ENCODE assay signal across 21 mouse cellular contexts in the genomic region with DNA sequence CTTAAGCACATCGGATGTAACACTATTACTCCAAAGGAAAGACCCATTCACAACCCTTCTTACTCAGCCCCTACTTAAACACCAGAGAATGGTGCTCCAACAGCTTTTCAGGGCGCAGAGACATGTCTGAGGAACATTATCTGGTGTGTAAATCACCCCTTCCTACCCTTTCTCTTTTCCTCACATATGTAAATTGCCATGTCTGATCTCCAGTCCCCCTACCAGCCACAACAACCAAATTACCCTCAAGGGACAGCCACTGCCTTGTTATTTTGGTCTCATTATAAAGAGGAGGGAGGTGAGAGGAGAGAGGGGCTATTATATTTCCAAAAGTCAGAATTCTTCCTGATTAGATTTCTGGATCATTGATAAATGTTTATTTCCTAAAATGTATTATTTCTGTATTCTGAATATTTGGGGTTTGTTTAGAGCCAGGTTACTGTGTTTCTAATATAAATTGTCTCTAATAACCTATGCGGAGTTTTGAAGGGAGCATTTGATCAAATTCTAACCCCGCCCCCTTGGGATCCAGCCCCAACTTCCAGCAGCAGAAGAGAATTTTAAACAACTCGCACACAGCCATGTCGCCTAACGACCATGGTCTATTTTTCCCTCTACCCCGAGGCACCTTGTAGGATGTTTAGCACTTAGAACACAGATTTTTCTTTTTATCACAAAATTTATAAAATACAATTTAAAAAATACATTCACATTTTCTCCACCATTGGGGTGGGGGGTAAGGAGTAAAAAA. TPM values are rescaled to one million over a fixed set of nuclear protein-coding genes. Genes with fewer than 3 reads are reported as not detected.
DNase-seq lines count a peak whose midpoint lies in the region; ATAC-seq and TF ChIP-seq lines count a peak whose summit lies in the region.
"Had no signal": no experiment of that assay in that cellular context is flagged by ENCODE, and none has a peak within 500 bp of the region (broad histone marks: within the 10 kb centered on the region; RNA-seq: fewer than 3 reads in every experiment).

No protein-coding gene starts in this region.

- H3K36me3 ChIP-seq in forebrain, embryonic 10.5 days (replicated peaks): peaks cover 7% of the 10 kb centered on the region; the same call in 1 of the 2 replicates
- H3K36me3 ChIP-seq in forebrain, postnatal 0 days (ENCODE audit: insufficient read depth): no peaks in the 10 kb centered on the region
- H3K36me3 ChIP-seq in neural tube, embryonic 12.5 days: no peaks in the 10 kb centered on the region
- H3K36me3 ChIP-seq in midbrain, embryonic 12.5 days: no peaks in the 10 kb centered on the region
- H3K36me3 ChIP-seq in neural tube, embryonic 14.5 days (ENCODE audit: control insufficient read depth, insufficient read depth, low read length): no peaks in the 10 kb centered on the region
- H3K36me3 ChIP-seq: embryonic facial prominence, embryonic 13.5 days; heart, embryonic 15.5 days; kidney, embryonic 15.5 days; limb, embryonic 13.5 days; liver, embryonic 13.5 days had no signal

- H3K27ac ChIP-seq in forebrain, embryonic 10.5 days: peak overlapping the region; percentile 62; the same call in 1 of the 2 replicates
- H3K27ac ChIP-seq in forebrain, postnatal 0 days (ENCODE audit: low read depth, low read length): no peak overlapping the region
- no peak overlapping the region for H3K27ac ChIP-seq in neural tube, embryonic 12.5 days
- peak overlapping the region; percentile 70 for H3K27ac ChIP-seq in midbrain, embryonic 12.5 days (replicated peaks)
- no peak overlapping the region for H3K27ac ChIP-seq in neural tube, embryonic 14.5 days (ENCODE audit: low read depth, low read length)
- H3K27ac ChIP-seq: embryonic facial prominence, embryonic 13.5 days; heart, embryonic 15.5 days; kidney, embryonic 15.5 days; limb, embryonic 13.5 days; liver, embryonic 13.5 days had no signal

- WGBS in forebrain, embryonic 10.5 days: 67% methylated on average over 8 of the region's 8 CpGs
- WGBS in forebrain, postnatal 0 days: 29% methylated on average over 8 of the region's 8 CpGs
- WGBS in neural tube, embryonic 12.5 days: 29% methylated on average over 8 of the region's 8 CpGs
- 62% methylated on average over 8 of the region's 8 CpGs for WGBS in midbrain, embryonic 12.5 days
- 19% methylated on average over 8 of the region's 8 CpGs for WGBS in neural tube, embryonic 14.5 days

- TF ChIP-seq CTCF in forebrain, postnatal 0 days (IDR thresholded peaks at IDR 0.05; ENCODE audit: low read depth): no peak

- intact Hi-C loops in left cerebral cortex, postnatal 14 days (cut with DNase I): no loop called here

- no peaks in the 10 kb centered on the region for H3K27me3 ChIP-seq in forebrain, embryonic 10.5 days (ENCODE audit: poor library complexity, severe bottlenecking)
- H3K27me3 ChIP-seq in forebrain, postnatal 0 days (ENCODE audit: insufficient read depth, low read length): no peaks in the 10 kb centered on the region
- peaks cover 11% of the 10 kb centered on the region for H3K27me3 ChIP-seq in neural tube, embryonic 12.5 days (replicated peaks)
- H3K27me3 ChIP-seq in midbrain, embryonic 12.5 days: no peaks in the 10 kb centered on the region
- H3K27me3 ChIP-seq in neural tube, embryonic 14.5 days (ENCODE audit: control insufficient read depth, insufficient read depth, low read length): no peaks in the 10 kb centered on the region
- H3K27me3 ChIP-seq: heart, embryonic 15.5 days; kidney, embryonic 15.5 days; limb, embryonic 13.5 days; liver, embryonic 13.5 days had no signal

- H3K4me3 ChIP-seq in forebrain, embryonic 10.5 days: no peak overlapping the region
- no peak overlapping the region for H3K4me3 ChIP-seq in forebrain, postnatal 0 days (ENCODE audit: low read depth, low read length)
- H3K4me3 ChIP-seq in neural tube, embryonic 12.5 days: no peak overlapping the region
- no peak overlapping the region for H3K4me3 ChIP-seq in midbrain, embryonic 12.5 days
- no peak overlapping the region for H3K4me3 ChIP-seq in neural tube, embryonic 14.5 days (ENCODE audit: low read depth, low read length)
- H3K4me3 ChIP-seq: embryonic facial prominence, embryonic 13.5 days; heart, embryonic 15.5 days; kidney, embryonic 15.5 days; limb, embryonic 13.5 days; liver, embryonic 13.5 days had no signal

- H3K4me1 ChIP-seq in forebrain, embryonic 10.5 days: peaks cover 19% of the 10 kb centered on the region
- H3K4me1 ChIP-seq in forebrain, postnatal 0 days (ENCODE audit: insufficient read depth): no peaks in the 10 kb centered on the region
- H3K4me1 ChIP-seq in neural tube, embryonic 12.5 days: 0 out of 2 replicates have a peak, but pooled peaks cover 12% of the 10 kb centered on the region
- H3K4me1 ChIP-seq in midbrain, embryonic 12.5 days: peaks cover 14% of the 10 kb centered on the region
- H3K4me1 ChIP-seq in neural tube, embryonic 14.5 days (ENCODE audit: control insufficient read depth, insufficient read depth, low read length): no peaks in the 10 kb centered on the region
- H3K4me1 ChIP-seq: embryonic facial prominence, embryonic 13.5 days; heart, embryonic 15.5 days; kidney, embryonic 15.5 days; limb, embryonic 13.5 days had no signal

- H3K9ac ChIP-seq in forebrain, postnatal 0 days: no peak overlapping the region
- H3K9ac ChIP-seq in neural tube, embryonic 12.5 days: no peak overlapping the region
- H3K9ac ChIP-seq in midbrain, embryonic 12.5 days (replicated peaks): no peak overlapping the region
- no peak overlapping the region for H3K9ac ChIP-seq in neural tube, embryonic 14.5 days (replicated peaks; ENCODE audit: low read depth, low read length)
- H3K9ac ChIP-seq: embryonic facial prominence, embryonic 13.5 days; heart, embryonic 15.5 days; kidney, embryonic 15.5 days; limb, embryonic 13.5 days; liver, embryonic 13.5 days; lung, embryonic 14.5 days had no signal

- ATAC-seq in forebrain, postnatal 0 days: no peak
- ATAC-seq in neural tube, embryonic 12.5 days (ENCODE audit: low FRiP score, low read depth): peak; percentile 79
- peak; percentile 67 for ATAC-seq in midbrain, embryonic 12.5 days (ENCODE audit: low FRiP score, low read depth)
- peak; percentile 32; the same call in 1 of the 2 replicates for ATAC-seq in neural tube, embryonic 14.5 days (ENCODE audit: low read depth)
- ATAC-seq: intestine, embryonic 16.5 days had no signal

- 0 out of 2 replicates have a peak, but pooled peaks cover 7% of the 10 kb centered on the region for H3K9me3 ChIP-seq in forebrain, embryonic 10.5 days
- 0 out of 2 replicates have a peak, but pooled peaks cover 6% of the 10 kb centered on the region for H3K9me3 ChIP-seq in forebrain, postnatal 0 days (ENCODE audit: low read length)
- H3K9me3 ChIP-seq in neural tube, embryonic 12.5 days: peaks cover 6% of the 10 kb centered on the region; the same call in 1 of the 2 replicates
- no peaks in the 10 kb centered on the region for H3K9me3 ChIP-seq in midbrain, embryonic 12.5 days
- no peaks in the 10 kb centered on the region for H3K9me3 ChIP-seq in neural tube, embryonic 14.5 days (ENCODE audit: control insufficient read depth, low read length)
- H3K9me3 ChIP-seq: heart, embryonic 15.5 days; kidney, embryonic 15.5 days; liver, embryonic 13.5 days had no signal

- no peak for DNase-seq in forebrain, embryonic 10.5 days (ENCODE audit: extremely low spot score, low spot score)
- no peak for DNase-seq in forebrain, postnatal 0 days
- DNase-seq in neural tube, embryonic 10.5 days (ENCODE audit: extremely low spot score, low spot score): no peak
- DNase-seq in adrenal gland, postnatal 4 days (ENCODE audit: low spot score in 2 of 2): no peak
- no peak for DNase-seq in left cerebral cortex, postnatal 14 days (ENCODE audit: low spot score in 2 of 2)
- DNase-seq: adrenal gland, postnatal 14 days; gastrocnemius, postnatal 25 days; liver, embryonic 13.5 days; lung, embryonic 14.5 days; lung, postnatal 4 days; thymus, adult 2 months had no signal

- no peak overlapping the region for H3K4me2 ChIP-seq in forebrain, postnatal 0 days (ENCODE audit: low read depth)
- H3K4me2 ChIP-seq in neural tube, embryonic 12.5 days (replicated peaks): no peak overlapping the region
- H3K4me2 ChIP-seq in midbrain, embryonic 12.5 days (replicated peaks): no peak overlapping the region
- no peak overlapping the region for H3K4me2 ChIP-seq in neural tube, embryonic 14.5 days (ENCODE audit: low read depth, low read length)
- H3K4me2 ChIP-seq: embryonic facial prominence, embryonic 13.5 days; heart, embryonic 15.5 days; kidney, embryonic 15.5 days; limb, embryonic 13.5 days; liver, embryonic 13.5 days; lung, embryonic 14.5 days had no signal

RNA-seq across cellular contexts. Expression of gene Tmem163, which starts 12.1 kb away (rescaled TPM):
- 9.8 and 9.9 TPM in 2 replicates for polyA plus RNA-seq in forebrain, embryonic 10.5 days (2016; fragmentation: Nextera tagmentation; extraction: Ambion mirVana)
- 30.7 and 36.7 TPM in 2 replicates for total RNA-seq in forebrain, postnatal 0 days (2014; rRNA removed)
- polyA plus RNA-seq in forebrain, postnatal 0 days (2015; fragmentation: Nextera tagmentation; extraction: Ambion mirVana): 25.9 and 37.1 TPM in 2 replicates
- 44.2 and 46.8 TPM in 2 replicates for polyA plus RNA-seq in neural tube, embryonic 12.5 days (2016; fragmentation: Nextera tagmentation; extraction: Ambion mirVana)
- polyA plus RNA-seq in midbrain, embryonic 12.5 days (2016; fragmentation: Nextera tagmentation; extraction: Ambion mirVana): 55.1 and 55.2 TPM in 2 replicates
- polyA plus RNA-seq in neural tube, embryonic 14.5 days (2014; fragmentation: Nextera tagmentation; extraction: Ambion mirVana): 57.8 and 64.5 TPM in 2 replicates
- 1 to 10 TPM; 1.0 to 1.1 TPM for total RNA-seq in adrenal gland, postnatal 4 days (2021)
- total RNA-seq in left cerebral cortex, postnatal 14 days (2021): 10 to 100 TPM; 34.3 to 37.5 TPM
- total RNA-seq: gastrocnemius, postnatal 25 days; hematopoietic stem cell, adult 5-6 weeks; MEL had no signal

Comparison
In these comparisons a context has a peak if more than half of its experiments do, and no peak if none do; other contexts are left out.
1. H3K27ac ChIP-seq: peak in forebrain, embryonic 10.5 days (single experiment) and midbrain, embryonic 12.5 days (single experiment); none in forebrain, postnatal 0 days (single experiment), neural tube, embryonic 12.5 days (single experiment) and neural tube, embryonic 14.5 days (single experiment).